Mouse (Mus musculus): ENCODE measurements around the gene Dpp8. TPM values are rescaled to one million over a fixed set of nuclear protein-coding genes. Genes with fewer than 3 reads are reported as not detected.

Dpp8 gene
- total and polyA plus RNA-seq, 3 experiments: 36.0 to 53.2 (median 39.9) TPM

GRCm38 (mm10) chr9:65001481-65001880 lies 30.7 kb upstream of the Dpp8 start:
- no peaks in the 10 kb centered on the region for H3K9me3 ChIP-seq (replicated peaks; ENCODE audit: low read length)
- H3K27ac ChIP-seq (ENCODE audit: insufficient read depth, low read depth): no peak overlapping the region
- H3K9ac ChIP-seq (ENCODE audit: insufficient read depth, low read depth): no peak overlapping the region
- TF ChIP-seq MAZ (IDR thresholded peaks at IDR 0.05; ENCODE audit: low read depth, low read length): no peak
- no peak for TF ChIP-seq PAX5 (IDR thresholded peaks at IDR 0.05; ENCODE audit: low read length)
- TF ChIP-seq MYC (IDR thresholded peaks at IDR 0.05; ENCODE audit: low read depth, low read length): no peak
- TF ChIP-seq E2F4 (IDR thresholded peaks at IDR 0.05; ENCODE audit: insufficient replicate concordance, low read depth, low read length): no peak
- TF ChIP-seq NELFE (IDR thresholded peaks at IDR 0.05; ENCODE audit: low read depth, low read length): no peak
- peaks cover 43 to 87% of the 10 kb centered on the region in 2 experiments for H3K36me3 ChIP-seq (replicated peaks in 1 of 2; ENCODE audit: control insufficient read depth in 1 of 2, insufficient read depth in 1 of 2, low read length in 1 of 2)
- dilution Hi-C loops (cut with MboI; ENCODE audit: extremely low pct_ligation_motif_present, extremely low pct_unique_long_range_greater_than_20kb, low sequenced_read_pairs): no loop called here
- DNase-seq (ENCODE audit: extremely low read depth): no peak
- H3K79me2 ChIP-seq (replicated peaks; ENCODE audit: control insufficient read depth, extremely low read depth, insufficient read depth, poor library complexity, severe bottlenecking): no peaks in the 10 kb centered on the region
- no peak overlapping the region for H3K4me2 ChIP-seq (ENCODE audit: insufficient read depth, low read depth, poor library complexity, severe bottlenecking)
- H3K4me1 ChIP-seq (ENCODE audit: control insufficient read depth in 1 of 2, insufficient read depth in 2 of 2): peaks cover 0 to 10% of the 10 kb centered on the region in 2 experiments; a peak in 3 of 4 replicates
- H3K4me3 ChIP-seq (replicated peaks in 1 of 3; ENCODE audit: low read depth in 2 of 3, low read length in 2 of 3, poor library complexity in 1 of 3): no peak overlapping the region
- in situ Hi-C loops (cut with MboI; ENCODE audit: low pct_ligation_motif_present, low pct_unique_long_range_greater_than_20kb, low sequenced_read_pairs): no loop called here
- no peaks in the 10 kb centered on the region for H3K27me3 ChIP-seq (replicated peaks)

GRCm38 (mm10) chr9:65005737-65006136 lies 26.5 kb upstream of the Dpp8 start:
- Histone ChIP-seq H3K36me3 (replicated peaks in 1 of 2; ENCODE audit: control insufficient read depth in 1 of 2, insufficient read depth in 1 of 2, low read length in 1 of 2) (peaks cover 23 to 66% of the 10 kb centered on the region in 2 experiments), H3K4me2 (ENCODE audit: insufficient read depth, low read depth, poor library complexity, severe bottlenecking) (no peak overlapping the region), H3K9ac (ENCODE audit: insufficient read depth, low read depth) (no peak overlapping the region), H3K4me3 (replicated peaks in 1 of 3; ENCODE audit: low read depth in 2 of 3, low read length in 2 of 3, poor library complexity in 1 of 3) (no peak overlapping the region), H3K79me2 (replicated peaks; ENCODE audit: control insufficient read depth, extremely low read depth, insufficient read depth, poor library complexity, severe bottlenecking) (peaks cover 4% of the 10 kb centered on the region; the same call in 1 of the 2 replicates), H3K27ac (ENCODE audit: insufficient read depth, low read depth) (no peak overlapping the region), H3K9me3 (replicated peaks; ENCODE audit: low read length) (no peaks in the 10 kb centered on the region), H3K4me1 (ENCODE audit: control insufficient read depth in 1 of 2, insufficient read depth in 2 of 2) (peaks cover 7 to 13% of the 10 kb centered on the region in 2 experiments), H3K27me3 (replicated peaks) (no peaks in the 10 kb centered on the region)
- dilution Hi-C loops (cut with MboI; ENCODE audit: extremely low pct_ligation_motif_present, extremely low pct_unique_long_range_greater_than_20kb, low sequenced_read_pairs): no loop called here
- in situ Hi-C loops (cut with MboI; ENCODE audit: low pct_ligation_motif_present, low pct_unique_long_range_greater_than_20kb, low sequenced_read_pairs): no loop called here
- TF ChIP-seq MAFK (IDR thresholded peaks at IDR 0.05; ENCODE audit: insufficient replicate concordance, low read length) (no peak), POLR2A (IDR thresholded peaks at IDR 0.05; ENCODE audit: low read depth, low read length) (no peak), MXI1 (IDR thresholded peaks at IDR 0.05; ENCODE audit: low read depth, low read length) (no peak)
- no peak for DNase-seq (ENCODE audit: extremely low read depth)

- DNase-seq (ENCODE audit: extremely low read depth): peak; percentile 95
- Histone ChIP-seq H3K36me3 (replicated peaks in 1 of 2; ENCODE audit: control insufficient read depth in 1 of 2, insufficient read depth in 1 of 2, low read length in 1 of 2) (peaks cover 8 to 32% of the 10 kb centered on the region in 2 experiments), H3K79me2 (replicated peaks; ENCODE audit: control insufficient read depth, extremely low read depth, insufficient read depth, poor library complexity, severe bottlenecking) (peaks cover 7% of the 10 kb centered on the region), H3K4me2 (ENCODE audit: insufficient read depth, low read depth, poor library complexity, severe bottlenecking) (peak overlapping the region; percentile 51), H3K9me3 (replicated peaks; ENCODE audit: low read length) (no peaks in the 10 kb centered on the region), H3K27me3 (replicated peaks) (no peaks in the 10 kb centered on the region), H3K4me3 (replicated peaks in 1 of 3; ENCODE audit: low read depth in 2 of 3, low read length in 2 of 3, poor library complexity in 1 of 3) (no peak overlapping the region), H3K4me1 (ENCODE audit: control insufficient read depth in 1 of 2, insufficient read depth in 2 of 2) (peaks cover 6 to 24% of the 10 kb centered on the region in 2 experiments), H3K9ac (ENCODE audit: insufficient read depth, low read depth) (no peak overlapping the region), H3K27ac (ENCODE audit: insufficient read depth, low read depth) (0 out of 2 replicates have a peak overlapping the region, but pooled peaks have one; percentile 46)
- dilution Hi-C loops (cut with MboI; ENCODE audit: extremely low pct_ligation_motif_present, extremely low pct_unique_long_range_greater_than_20kb, low sequenced_read_pairs): no loop called here
- in situ Hi-C loops (cut with MboI; ENCODE audit: low pct_ligation_motif_present, low pct_unique_long_range_greater_than_20kb, low sequenced_read_pairs): no loop called here
- TF ChIP-seq ZNF384 (IDR thresholded peaks at IDR 0.05; ENCODE audit: low read depth, low read length) (no peak), POLR2A (IDR thresholded peaks at IDR 0.05; ENCODE audit: low read depth, low read length) (no peak; the same call in 1 of the 2 replicates), EP300 (IDR thresholded peaks at IDR 0.05; ENCODE audit: low read length) (peak; percentile 90), JUN (IDR thresholded peaks at IDR 0.05; ENCODE audit: insufficient read depth, low read depth, low read length) (peak; percentile 97), IRF4 (IDR thresholded peaks at IDR 0.05; ENCODE audit: low read depth, low read length) (peak; percentile 85), CHD2 (IDR thresholded peaks at IDR 0.05; ENCODE audit: low read length) (peak; percentile 25; the same call in 1 of the 2 replicates), TCF12 (IDR thresholded peaks at IDR 0.05; ENCODE audit: low read depth, low read length) (peak; percentile 57; the same call in 1 of the 2 replicates), ELF1 (IDR thresholded peaks at IDR 0.05; ENCODE audit: low read depth, low read length) (peak; percentile 52), MYC (IDR thresholded peaks at IDR 0.05; ENCODE audit: low read depth, low read length) (peak; percentile 64; the same call in 1 of the 2 replicates), E2F4 (IDR thresholded peaks at IDR 0.05; ENCODE audit: insufficient replicate concordance, low read depth, low read length) (no peak), TBP (conservative IDR thresholded peaks at IDR 0.05; ENCODE audit: low read depth, low read length) (0 out of 2 replicates have a peak, but pooled peaks have one; percentile 49), SIN3A (IDR thresholded peaks at IDR 0.05; ENCODE audit: low read length) (peak; percentile 77), BHLHE40 (IDR thresholded peaks at IDR 0.05; ENCODE audit: low read depth, low read length) (0 out of 2 replicates have a peak, but pooled peaks have one; percentile 30), GABPA (IDR thresholded peaks at IDR 0.05; ENCODE audit: insufficient replicate concordance, low read depth, low read length) (no peak), RCOR1 (conservative IDR thresholded peaks at IDR 0.05; ENCODE audit: low read depth, low read length) (peak; percentile 83; the same call in 1 of the 2 replicates), NRF1 (IDR thresholded peaks at IDR 0.05; ENCODE audit: low read depth, low read length) (0 out of 2 replicates have a peak, but pooled peaks have one; percentile 35), MAX (IDR thresholded peaks at IDR 0.05; ENCODE audit: low read length) (peak; percentile 64; the same call in 1 of the 2 replicates), CHD1 (IDR thresholded peaks at IDR 0.05; ENCODE audit: low read depth, low read length) (0 out of 2 replicates have a peak, but pooled peaks have one; percentile 38), CTCF (conservative IDR thresholded peaks at IDR 0.05 in 1 of 2, IDR thresholded peaks at IDR 0.05 in 1 of 2; ENCODE audit: low read depth in 2 of 2, low read length in 2 of 2) (no peak), USF2 (conservative IDR thresholded peaks at IDR 0.05; ENCODE audit: low read depth, low read length) (no peak), JUND (conservative IDR thresholded peaks at IDR 0.05; ENCODE audit: low read depth, low read length) (peak; percentile 97)
Measured at GRCm38 (mm10) chr9:65010632-65011031, 21.6 kb upstream of the Dpp8 start.
